Mouse (Mus musculus): ENCODE data around the gene Kcnma1.

- TF ChIP-seq CTCF (IDR thresholded peaks at IDR 0.05; ENCODE audit: low read depth) (no peak), EP300 (IDR thresholded peaks at IDR 0.05; ENCODE audit: low read depth) (no peak)
These were observed 616.6 kb downstream of the Kcnma1 start for GRCm38 (mm10) chr14:23397642-23398041.
